Mouse (Mus musculus): ENCODE measurements around the gene Plbd2. TPM values are rescaled to one million over a fixed set of nuclear protein-coding genes. Genes with fewer than 3 reads are reported as not detected.
"Not testable (repeated sequence)": the region's sequence is repeated elsewhere in the genome, so short reads cannot be mapped to it uniquely, and the experiment has no call there.

Gene Plbd2
- polyA plus RNA-seq, 1 experiment from 2014 or later = 67.9 TPM

- peak within 1 kb of the TSS; percentile 63 for H3K4me3 ChIP-seq (replicated peaks)
- under 1% methylated on average over 36 of the region's 36 CpGs for WGBS
- peak; percentile 89 for ATAC-seq (ENCODE audit: insufficient number of reproducible peaks, low FRiP score, low TSS enrichment, low read depth)
- H3K36me3 ChIP-seq = no peaks in the 10 kb centered on the region
- H3K27ac ChIP-seq (replicated peaks) = 0 out of 2 replicates have a peak within 1 kb of the TSS, but pooled peaks have one; percentile 60
- no peaks in the 10 kb centered on the region for H3K27me3 ChIP-seq
- H3K4me2 ChIP-seq (replicated peaks) = peak within 1 kb of the TSS; percentile 81
- H3K4me1 ChIP-seq = peaks cover 54% of the 10 kb centered on the region
- H3K9ac ChIP-seq = peak within 1 kb of the TSS; percentile 37
- no peaks in the 10 kb centered on the region for H3K9me3 ChIP-seq (replicated peaks)
Observed at GRCm38 (mm10) chr5:120510982-120511642, 7.7 kb upstream of the Plbd2 start, which contains the start of gene Slc8b1. Gene Slc8b1, plus strand, starts transcription at chr5:120511168.

GRCm38 (mm10) chr5:120507311-120507710 is 3.9 kb upstream of the Plbd2 start:
- peaks cover 36% of the 10 kb centered on the region for H3K4me1 ChIP-seq
- no peak overlapping the region for H3K27ac ChIP-seq (replicated peaks)
- no peaks in the 10 kb centered on the region for H3K27me3 ChIP-seq
- H3K4me2 ChIP-seq (replicated peaks) = no peak overlapping the region
- ATAC-seq (ENCODE audit: insufficient number of reproducible peaks, low FRiP score, low TSS enrichment, low read depth) = no peak
- 44% methylated on average over 4 of the region's 4 CpGs for WGBS
- no peak overlapping the region for H3K4me3 ChIP-seq (replicated peaks)
- H3K9me3 ChIP-seq (replicated peaks) = no peaks in the 10 kb centered on the region
- no peaks in the 10 kb centered on the region for H3K36me3 ChIP-seq
- H3K9ac ChIP-seq = no peak overlapping the region

DNA sequence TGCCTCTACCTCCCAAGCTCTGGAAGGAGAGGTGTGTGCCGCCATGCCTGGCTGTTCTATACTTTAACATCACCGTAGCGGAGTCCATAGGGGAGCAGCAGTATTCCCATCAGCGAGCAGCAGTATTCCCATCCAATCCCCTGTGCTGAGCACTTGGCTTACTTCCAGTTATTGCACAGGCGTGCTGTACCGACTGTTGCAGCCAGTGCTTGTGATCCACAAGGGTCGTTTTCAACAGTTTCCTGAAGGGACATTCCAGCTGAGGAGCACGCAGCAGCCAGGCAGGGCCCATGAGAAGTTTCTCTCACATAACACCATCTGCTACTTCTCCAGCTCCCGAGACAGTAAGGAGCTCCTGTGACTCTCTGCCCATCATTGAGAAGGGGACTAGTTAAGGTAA is 3.1 kb upstream of the Plbd2 start:
- H3K27ac ChIP-seq (replicated peaks) = no peak overlapping the region
- 49% methylated on average over 9 of the region's 9 CpGs for WGBS
- H3K4me3 ChIP-seq (replicated peaks) = no peak overlapping the region
- H3K36me3 ChIP-seq = no peaks in the 10 kb centered on the region
- no peaks in the 10 kb centered on the region for H3K27me3 ChIP-seq
- H3K9me3 ChIP-seq (replicated peaks) = no peaks in the 10 kb centered on the region
- H3K4me2 ChIP-seq (replicated peaks) = no peak overlapping the region
- ATAC-seq (ENCODE audit: insufficient number of reproducible peaks, low FRiP score, low TSS enrichment, low read depth) = no peak
- no peak overlapping the region for H3K9ac ChIP-seq
- H3K4me1 ChIP-seq = peaks cover 37% of the 10 kb centered on the region

DNA sequence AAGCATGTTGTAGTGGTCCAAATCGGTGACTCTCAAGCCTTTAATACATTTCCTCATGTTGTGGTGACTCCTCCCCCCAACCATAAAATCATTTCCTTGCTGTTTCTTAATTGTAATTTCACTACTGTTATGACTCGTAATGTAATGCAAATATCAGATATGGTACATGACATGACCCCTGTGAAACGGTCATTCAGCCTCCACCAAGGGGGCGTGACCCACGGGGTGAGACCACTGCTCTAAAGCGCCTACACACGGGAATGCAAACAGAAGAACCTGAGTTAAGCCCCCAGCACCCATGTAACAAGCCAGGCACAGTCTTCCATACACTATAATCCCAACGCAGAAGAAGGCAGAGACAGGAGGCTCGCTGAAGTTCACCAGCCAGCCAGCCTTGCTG is 2.4 kb upstream of the Plbd2 start:
- H3K9ac ChIP-seq = no peak overlapping the region
- no peaks in the 10 kb centered on the region for H3K27me3 ChIP-seq
- peaks cover 33% of the 10 kb centered on the region for H3K4me1 ChIP-seq
- H3K4me3 ChIP-seq (replicated peaks) = no peak overlapping the region
- H3K36me3 ChIP-seq = no peaks in the 10 kb centered on the region
- ATAC-seq (ENCODE audit: insufficient number of reproducible peaks, low FRiP score, low TSS enrichment, low read depth) = no peak
- no peaks in the 10 kb centered on the region for H3K9me3 ChIP-seq (replicated peaks)
- H3K4me2 ChIP-seq (replicated peaks) = peak overlapping the region; percentile 32; the same call in 1 of the 2 replicates
- no peak overlapping the region for H3K27ac ChIP-seq (replicated peaks)
- WGBS = 64% methylated on average over 9 of the region's 9 CpGs

DNA sequence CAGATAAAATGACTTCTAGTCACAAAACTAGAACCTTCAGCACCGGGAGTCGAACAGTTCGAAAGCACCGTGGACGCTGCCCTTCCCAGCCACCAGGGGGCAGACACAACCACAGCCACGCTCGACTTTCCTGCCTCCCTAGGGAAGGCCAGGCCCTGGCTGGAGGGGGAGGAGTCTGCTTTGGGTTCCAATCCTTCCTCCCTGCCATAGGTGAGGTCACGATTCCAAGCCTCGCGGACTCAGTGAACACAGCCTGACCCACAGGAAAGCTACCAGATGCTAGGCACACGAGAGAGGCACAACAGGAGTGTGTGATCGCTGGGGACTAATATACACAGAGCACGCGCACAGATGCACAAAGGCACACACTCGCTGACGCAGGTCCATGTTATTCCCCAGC is 1.9 kb upstream of the Plbd2 start:
- H3K4me3 ChIP-seq (replicated peaks) = 0 out of 2 replicates have a peak overlapping the region, but pooled peaks have one; percentile 14
- no peak overlapping the region for H3K9ac ChIP-seq
- H3K9me3 ChIP-seq (replicated peaks) = no peaks in the 10 kb centered on the region
- H3K4me2 ChIP-seq (replicated peaks) = peak overlapping the region; percentile 32; the same call in 1 of the 2 replicates
- ATAC-seq (ENCODE audit: insufficient number of reproducible peaks, low FRiP score, low TSS enrichment, low read depth) = no peak
- H3K27ac ChIP-seq (replicated peaks) = no peak overlapping the region
- 17% methylated on average over 16 of the region's 16 CpGs for WGBS
- H3K36me3 ChIP-seq = no peaks in the 10 kb centered on the region
- H3K4me1 ChIP-seq = peaks cover 29% of the 10 kb centered on the region
- no peaks in the 10 kb centered on the region for H3K27me3 ChIP-seq

GRCm38 (mm10) chr5:120502675-120503143 is 716 bp downstream of the Plbd2 start:
- peak overlapping the region; percentile 73 for H3K4me3 ChIP-seq (replicated peaks)

GRCm38 (mm10) chr5:120502147-120502621 is 1.2 kb downstream of the Plbd2 start:
- H3K9me3 ChIP-seq (replicated peaks) = no peaks in the 10 kb centered on the region
- peaks cover 27% of the 10 kb centered on the region for H3K4me1 ChIP-seq
- no peak for ATAC-seq (ENCODE audit: insufficient number of reproducible peaks, low FRiP score, low TSS enrichment, low read depth)
- peak overlapping the region; percentile 73 for H3K4me3 ChIP-seq (replicated peaks)
- H3K27me3 ChIP-seq = no peaks in the 10 kb centered on the region
- WGBS = 49% methylated on average over 9 of the region's 9 CpGs
- peak overlapping the region; percentile 93 for H3K4me2 ChIP-seq (replicated peaks)
- H3K36me3 ChIP-seq = 0 out of 2 replicates have a peak, but pooled peaks cover 5% of the 10 kb centered on the region
- H3K27ac ChIP-seq (replicated peaks) = no peak overlapping the region
- no peak overlapping the region for H3K9ac ChIP-seq

More at GRCm38 (mm10) chr5:120502675-120503143, 716 bp downstream of the Plbd2 start:
- WGBS = 5% methylated on average over 12 of the region's 12 CpGs
- Histone ChIP-seq H3K4me1 (peaks cover 27% of the 10 kb centered on the region), H3K27ac (replicated peaks) (no peak overlapping the region; the same call in 1 of the 2 replicates), H3K9me3 (replicated peaks) (no peaks in the 10 kb centered on the region), H3K27me3 (no peaks in the 10 kb centered on the region), H3K4me2 (replicated peaks) (peak overlapping the region; percentile 93), H3K9ac (peak overlapping the region; percentile 71), H3K36me3 (0 out of 2 replicates have a peak, but pooled peaks cover 3% of the 10 kb centered on the region)
- ATAC-seq (ENCODE audit: insufficient number of reproducible peaks, low FRiP score, low TSS enrichment, low read depth) = no peak; the same call in 1 of the 2 replicates

DNA sequence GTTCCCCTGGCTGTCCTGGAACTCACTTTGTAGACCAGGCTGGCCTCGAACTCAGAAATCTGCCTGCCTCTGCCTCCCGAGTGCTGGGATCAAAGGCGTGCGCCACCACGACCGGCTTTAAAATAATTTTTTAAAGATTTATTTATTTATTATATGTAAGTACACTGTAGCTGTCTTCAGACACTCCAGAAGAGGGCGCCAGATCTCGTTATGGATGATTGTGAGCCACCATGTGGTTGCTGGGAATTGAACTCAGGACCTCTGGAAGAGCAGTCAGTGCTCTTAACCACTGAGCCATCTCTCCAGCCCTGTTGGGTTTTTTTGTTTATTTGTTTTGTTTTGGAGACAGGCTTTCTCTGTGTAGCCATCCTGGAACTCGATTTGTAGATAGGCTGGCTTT is 2.8 kb downstream of the Plbd2 start:
- H3K36me3 ChIP-seq; H3K4me2 ChIP-seq (replicated peaks); ATAC-seq (ENCODE audit: insufficient number of reproducible peaks, low FRiP score, low TSS enrichment, low read depth); H3K9me3 ChIP-seq (replicated peaks); H3K9ac ChIP-seq; H3K27me3 ChIP-seq; H3K27ac ChIP-seq (replicated peaks); H3K4me3 ChIP-seq (replicated peaks): not testable (repeated sequence)
- 89% methylated on average over 9 of the region's 9 CpGs for WGBS
- H3K4me1 ChIP-seq = peaks cover 22% of the 10 kb centered on the region

DNA sequence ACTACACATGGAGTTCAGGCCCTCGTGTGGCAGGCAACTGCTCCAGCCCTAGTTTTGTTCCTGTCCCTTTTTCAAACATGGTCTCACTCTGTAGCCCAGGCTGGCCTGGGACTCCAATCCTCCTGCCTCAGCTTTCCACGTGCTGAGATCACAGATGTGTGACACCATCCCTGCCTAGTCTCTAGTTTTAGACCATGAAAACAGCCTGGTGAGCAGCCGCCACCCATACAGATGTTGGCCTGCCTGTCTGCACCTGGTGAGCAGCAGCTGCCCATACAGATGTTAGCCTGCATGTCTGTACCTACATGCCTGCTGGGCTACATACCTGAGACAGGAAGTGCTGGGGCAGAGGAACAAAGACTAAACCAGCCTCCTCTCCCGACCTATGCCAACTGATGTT is 4.2 kb downstream of the Plbd2 start:
- 77% methylated on average over 4 of the region's 4 CpGs for WGBS
- Histone ChIP-seq H3K9me3 (replicated peaks) (no peaks in the 10 kb centered on the region), H3K27ac (replicated peaks) (no peak overlapping the region), H3K4me3 (replicated peaks) (no peak overlapping the region), H3K4me1 (peaks cover 17% of the 10 kb centered on the region), H3K27me3 (no peaks in the 10 kb centered on the region), H3K4me2 (replicated peaks) (no peak overlapping the region), H3K9ac (no peak overlapping the region), H3K36me3 (peaks cover 9% of the 10 kb centered on the region; the same call in 1 of the 2 replicates)
- ATAC-seq (ENCODE audit: insufficient number of reproducible peaks, low FRiP score, low TSS enrichment, low read depth) = no peak

- no peak overlapping the region for H3K27ac ChIP-seq (replicated peaks)
- no peaks in the 10 kb centered on the region for H3K9me3 ChIP-seq (replicated peaks)
- H3K4me2 ChIP-seq (replicated peaks) = no peak overlapping the region
- 86% methylated on average over 3 of the region's 3 CpGs for WGBS
- peaks cover 7% of the 10 kb centered on the region for H3K4me1 ChIP-seq
- H3K9ac ChIP-seq = no peak overlapping the region
- no peak overlapping the region for H3K4me3 ChIP-seq (replicated peaks)
- H3K27me3 ChIP-seq = no peaks in the 10 kb centered on the region
- ATAC-seq (ENCODE audit: insufficient number of reproducible peaks, low FRiP score, low TSS enrichment, low read depth) = no peak
- H3K36me3 ChIP-seq = peaks cover 27% of the 10 kb centered on the region
Observed at GRCm38 (mm10) chr5:120497071-120497470, 6.4 kb downstream of the Plbd2 start.

GRCm38 (mm10) chr5:120495703-120496226 is 7.7 kb downstream of the Plbd2 start:
- H3K4me3 ChIP-seq (replicated peaks) = no peak overlapping the region
- H3K27ac ChIP-seq (replicated peaks) = no peak overlapping the region
- WGBS = 82% methylated on average over 13 of the region's 13 CpGs
- ATAC-seq (ENCODE audit: insufficient number of reproducible peaks, low FRiP score, low TSS enrichment, low read depth) = no peak
- no peak overlapping the region for H3K9ac ChIP-seq
- H3K36me3 ChIP-seq = peaks cover 27% of the 10 kb centered on the region
- no peak overlapping the region for H3K4me2 ChIP-seq (replicated peaks)
- H3K9me3 ChIP-seq (replicated peaks) = no peaks in the 10 kb centered on the region
- H3K27me3 ChIP-seq = no peaks in the 10 kb centered on the region
- H3K4me1 ChIP-seq = no peaks in the 10 kb centered on the region

Data from embryonic facial prominence, embryonic 15.5 days (tissue).